In genomic region chr11:61751612-61752011, GRCm38 (mm10) we compare ENCODE assay signal across 8 mouse cellular contexts. TPM values are rescaled to one million over a fixed set of nuclear protein-coding genes. Genes with fewer than 3 reads are reported as not detected.
DNase-seq lines count a peak whose midpoint lies in the region; ATAC-seq and TF ChIP-seq lines count a peak whose summit lies in the region.

No protein-coding gene starts in this region.

- H3K4me1 ChIP-seq in kidney, postnatal 0 days (replicated peaks; ENCODE audit: insufficient read depth, low read length) = no peaks in the 10 kb centered on the region
- H3K4me1 ChIP-seq in kidney, embryonic 16.5 days (ENCODE audit: insufficient read depth, low read length) = no peaks in the 10 kb centered on the region
- no peaks in the 10 kb centered on the region for H3K4me1 ChIP-seq in forebrain, embryonic 14.5 days (ENCODE audit: control insufficient read depth, insufficient read depth, low read length)

- peak; percentile 21 for DNase-seq in kidney, postnatal 0 days (ENCODE audit: low spot score)
- DNase-seq in CD4-positive helper T cell, adult 2 months (ENCODE audit: low read depth, low spot score) = peak; percentile 21
- DNase-seq in forebrain, embryonic 14.5 days (ENCODE audit: low spot score) = no peak
- DNase-seq in spleen, postnatal 14 days (ENCODE audit: low spot score in 2 of 2) = no peak
- no peak for DNase-seq in layer of hippocampus, adult 9-11 months

- H3K9ac ChIP-seq in kidney, postnatal 0 days (ENCODE audit: low read depth, low read length) = no peak overlapping the region
- H3K9ac ChIP-seq in kidney, embryonic 16.5 days (replicated peaks; ENCODE audit: low read length) = no peak overlapping the region
- no peak overlapping the region for H3K9ac ChIP-seq in forebrain, embryonic 14.5 days (ENCODE audit: low read length)

- peaks cover 31% of the 10 kb centered on the region for H3K36me3 ChIP-seq in kidney, postnatal 0 days (ENCODE audit: insufficient read depth, low read length)
- peaks cover 48% of the 10 kb centered on the region for H3K36me3 ChIP-seq in kidney, embryonic 16.5 days (ENCODE audit: insufficient read depth, low read length)
- peaks cover 82% of the 10 kb centered on the region for H3K36me3 ChIP-seq in forebrain, embryonic 14.5 days (ENCODE audit: control insufficient read depth, insufficient read depth, low read length)

- TF ChIP-seq CTCF in kidney, postnatal 0 days (IDR thresholded peaks at IDR 0.05; ENCODE audit: low read depth) = peak; percentile 57

- ATAC-seq in kidney, postnatal 0 days (replicated peaks; ENCODE audit: low FRiP score, low read depth) = no peak
- ATAC-seq in kidney, embryonic 16.5 days (ENCODE audit: low FRiP score, low TSS enrichment) = no peak
- peak; percentile 32 for ATAC-seq in activated CD4-positive, CD25-positive, alpha-beta regulatory T cell, adult 4 months
- peak; percentile 87 for ATAC-seq in megakaryocyte progenitor cell, adult 5-6 weeks (replicated peaks; ENCODE audit: poor library complexity)
- no peak for ATAC-seq in forebrain, embryonic 14.5 days

- H3K27me3 ChIP-seq in kidney, postnatal 0 days (ENCODE audit: insufficient read depth, low read length) = no peaks in the 10 kb centered on the region
- H3K27me3 ChIP-seq in kidney, embryonic 16.5 days (ENCODE audit: insufficient read depth, low read length) = no peaks in the 10 kb centered on the region
- no peaks in the 10 kb centered on the region for H3K27me3 ChIP-seq in forebrain, embryonic 14.5 days (replicated peaks; ENCODE audit: control insufficient read depth, insufficient read depth, low read length)

- no peak overlapping the region for H3K27ac ChIP-seq in kidney, postnatal 0 days
- no peak overlapping the region for H3K27ac ChIP-seq in kidney, embryonic 16.5 days (ENCODE audit: low read length)
- no peak overlapping the region for H3K27ac ChIP-seq in forebrain, embryonic 14.5 days (ENCODE audit: low read depth, low read length)

- H3K9me3 ChIP-seq in kidney, postnatal 0 days (replicated peaks; ENCODE audit: low read length) = no peaks in the 10 kb centered on the region
- no peaks in the 10 kb centered on the region for H3K9me3 ChIP-seq in kidney, embryonic 16.5 days (ENCODE audit: low read length)
- H3K9me3 ChIP-seq in forebrain, embryonic 14.5 days (replicated peaks; ENCODE audit: control insufficient read depth, low read length) = no peaks in the 10 kb centered on the region

- no peak overlapping the region for H3K4me3 ChIP-seq in kidney, postnatal 0 days (replicated peaks; ENCODE audit: low read depth, low read length)
- H3K4me3 ChIP-seq in kidney, embryonic 16.5 days (ENCODE audit: low read length) = no peak overlapping the region
- no peak overlapping the region for H3K4me3 ChIP-seq in forebrain, embryonic 14.5 days (ENCODE audit: low read depth, low read length)

- no peak overlapping the region for H3K4me2 ChIP-seq in kidney, postnatal 0 days (ENCODE audit: low read length)
- H3K4me2 ChIP-seq in kidney, embryonic 16.5 days (replicated peaks; ENCODE audit: low read depth, low read length) = no peak overlapping the region
- no peak overlapping the region for H3K4me2 ChIP-seq in forebrain, embryonic 14.5 days (ENCODE audit: low read length)

- WGBS in kidney, postnatal 0 days = 80% methylated on average over 5 of the region's 5 CpGs
- WGBS in kidney, embryonic 16.5 days = 79% methylated on average over 5 of the region's 5 CpGs
- 80% methylated on average over 5 of the region's 5 CpGs for WGBS in forebrain, embryonic 14.5 days

RNA-seq across cellular contexts. Expression of gene Prpsap2, which starts 10.3 kb away (rescaled TPM):
- polyA plus RNA-seq in kidney, postnatal 0 days (2015; fragmentation: Nextera tagmentation; extraction: Ambion mirVana) = 27.8 and 28.2 TPM in 2 replicates
- polyA plus RNA-seq in kidney, embryonic 16.5 days (2015; fragmentation: Nextera tagmentation; extraction: Ambion mirVana) = 31.7 and 33.3 TPM in 2 replicates
- polyA plus RNA-seq in activated CD4-positive, CD25-positive, alpha-beta regulatory T cell, adult 4 months (2017; shearing (Covaris generic)) = 10 to 100 TPM; 19.6 to 28.4 TPM
- 37.5 and 41.4 TPM in 2 replicates for total RNA-seq in megakaryocyte progenitor cell, adult 5-6 weeks (2015)
- 46.4 and 50.9 TPM in 2 replicates for total RNA-seq in megakaryocyte progenitor cell, adult 5-6 weeks (2017)
- 67.6 and 70.2 TPM in 2 replicates for polyA plus RNA-seq in forebrain, embryonic 14.5 days (2014; fragmentation: Nextera tagmentation; extraction: Ambion mirVana)

RNA-seq across cellular contexts. Expression of gene Slc5a10, which starts 31.0 kb away (rescaled TPM):
- 19.6 and 21.2 TPM in 2 replicates for polyA plus RNA-seq in kidney, postnatal 0 days (2015; fragmentation: Nextera tagmentation; extraction: Ambion mirVana)
- polyA plus RNA-seq in kidney, embryonic 16.5 days (2015; fragmentation: Nextera tagmentation; extraction: Ambion mirVana) = 0.80 and 1.1 TPM in 2 replicates
- not detected for polyA plus RNA-seq in activated CD4-positive, CD25-positive, alpha-beta regulatory T cell, adult 4 months (2017; shearing (Covaris generic))
- not detected in 2 replicates for total RNA-seq in megakaryocyte progenitor cell, adult 5-6 weeks (2015)
- not detected in 2 replicates for total RNA-seq in megakaryocyte progenitor cell, adult 5-6 weeks (2017)
- not detected in 2 replicates for polyA plus RNA-seq in forebrain, embryonic 14.5 days (2014; fragmentation: Nextera tagmentation; extraction: Ambion mirVana)

Comparison
In these comparisons a context has a peak if more than half of its experiments do, and no peak if none do; other contexts are left out.
1. ATAC-seq: peak in activated CD4-positive, CD25-positive, alpha-beta regulatory T cell, adult 4 months (single experiment) and megakaryocyte progenitor cell, adult 5-6 weeks (single experiment); none in kidney, postnatal 0 days (single experiment), kidney, embryonic 16.5 days (single experiment) and forebrain, embryonic 14.5 days (single experiment).
2. DNase-seq: peak in kidney, postnatal 0 days (single experiment) and CD4-positive helper T cell, adult 2 months (single experiment); none in forebrain, embryonic 14.5 days (single experiment), spleen, postnatal 14 days (0 of 2) and layer of hippocampus, adult 9-11 months (single experiment).